Mouse (Mus musculus) brown adipose tissue, adult 24 weeks (tissue): Measurements from ENCODE around the gene Spaca7. TPM values are rescaled to one million over a fixed set of nuclear protein-coding genes. Genes with fewer than 3 reads are reported as not detected.
"Not testable (repeated sequence)": the region's sequence is repeated elsewhere in the genome, so short reads cannot be mapped to it uniquely, and the experiment has no call there.

ENCODE experiments used
- H3K27ac ChIP-seq: fragments of 200-500 bp; replicated peaks from 2 replicates; pipeline ENCODE4 v1.5.1; 2012; ENCODE audit warnings: low read depth, mild to moderate bottlenecking, low read length
- H3K4me1 ChIP-seq: fragments of 200-500 bp; 2 replicates; pipeline ENCODE4 v1.6.1; 2012; ENCODE audit warnings: low read length, mixed read lengths; ENCODE audit not compliant: control insufficient read depth, insufficient read depth, insufficient read length
- H3K4me3 ChIP-seq: fragments of 200-500 bp; 2 replicates; pipeline ENCODE4 v1.5.1; 2012; ENCODE audit warnings: low read depth, mild to moderate bottlenecking, low read length, moderate library complexity; ENCODE audit not compliant: insufficient read depth
- polyA plus RNA-seq: library from polyadenylated mRNA; stranded (reverse); fragments of >200 nt; gene quantifications from 2 replicates; pipeline ENCODE4 v1.2.4, GENCODE M21; 2012; ENCODE audit not compliant: missing spikeins, insufficient read depth, insufficient read length

Gene Spaca7
- polyA plus RNA-seq, 1 experiment: not detected

- Histone ChIP-seq H3K27ac (no peak overlapping the region), H3K4me1 (no peaks in the 10 kb centered on the region), H3K4me3 (no peak overlapping the region)
These were observed 6.3 kb upstream of the Spaca7 start for GRCm38 (mm10) chr8:12566509-12566908.

- Histone ChIP-seq H3K4me3 (no peak overlapping the region), H3K27ac (no peak overlapping the region), H3K4me1 (no peaks in the 10 kb centered on the region)
These were observed 3.2 kb downstream of the Spaca7 start for GRCm38 (mm10) chr8:12576003-12576402.

GRCm38 (mm10) chr8:12576739-12577138 lies 3.9 kb downstream of the Spaca7 start:
- no peaks in the 10 kb centered on the region for H3K4me1 ChIP-seq
- no peak overlapping the region for H3K27ac ChIP-seq
- no peak overlapping the region for H3K4me3 ChIP-seq

GRCm38 (mm10) chr8:12579339-12579999 lies 6.6 kb downstream of the Spaca7 start:
- H3K27ac ChIP-seq, H3K4me3 ChIP-seq, H3K4me1 ChIP-seq: not testable (repeated sequence)

- Histone ChIP-seq H3K27ac (no peak overlapping the region), H3K4me3 (no peak overlapping the region)
These were observed 11.0 kb downstream of the Spaca7 start for GRCm38 (mm10) chr8:12583785-12584184.

GRCm38 (mm10) chr8:12607223-12607622 lies 34.4 kb downstream of the Spaca7 start:
- H3K4me3 ChIP-seq: no peak overlapping the region
- H3K4me1 ChIP-seq: no peaks in the 10 kb centered on the region
- no peak overlapping the region for H3K27ac ChIP-seq

More at GRCm38 (mm10) chr8:12583785-12584184, 11.0 kb downstream of the Spaca7 start:
- no peaks in the 10 kb centered on the region for H3K4me1 ChIP-seq

- no peaks in the 10 kb centered on the region for H3K4me1 ChIP-seq
- no peak overlapping the region for H3K4me3 ChIP-seq
- no peak overlapping the region for H3K27ac ChIP-seq
These were observed 36.0 kb downstream of the Spaca7 start for GRCm38 (mm10) chr8:12608810-12609209.

GRCm38 (mm10) chr8:12609752-12610449 lies 37.1 kb downstream of the Spaca7 start:
- Histone ChIP-seq H3K4me1 (no peaks in the 10 kb centered on the region), H3K4me3 (no peak overlapping the region), H3K27ac (no peak overlapping the region)

GRCm38 (mm10) chr8:12613201-12613600 lies 40.4 kb downstream of the Spaca7 start:
- H3K4me3 ChIP-seq: no peak overlapping the region
- H3K4me1 ChIP-seq: no peaks in the 10 kb centered on the region

GRCm38 (mm10) chr8:12617369-12617768 lies 44.5 kb downstream of the Spaca7 start:
- not testable (repeated sequence) for H3K4me1 ChIP-seq, H3K4me3 ChIP-seq, H3K27ac ChIP-seq

More at GRCm38 (mm10) chr8:12613201-12613600, 40.4 kb downstream of the Spaca7 start:
- no peak overlapping the region for H3K27ac ChIP-seq

GRCm38 (mm10) chr8:12621550-12622222 lies 48.9 kb downstream of the Spaca7 start:
- Histone ChIP-seq H3K4me3 (no peak overlapping the region), H3K27ac (no peak overlapping the region), H3K4me1 (no peaks in the 10 kb centered on the region)

- Histone ChIP-seq H3K27ac (no peak overlapping the region), H3K4me3 (no peak overlapping the region), H3K4me1 (no peaks in the 10 kb centered on the region)
These were observed 53.1 kb downstream of the Spaca7 start for GRCm38 (mm10) chr8:12625890-12626289.

GRCm38 (mm10) chr8:12629079-12629478 lies 56.2 kb downstream of the Spaca7 start:
- H3K4me3 ChIP-seq: no peak overlapping the region
- no peaks in the 10 kb centered on the region for H3K4me1 ChIP-seq
- no peak overlapping the region for H3K27ac ChIP-seq

GRCm38 (mm10) chr8:12635366-12635765 lies 62.5 kb downstream of the Spaca7 start:
- H3K4me3 ChIP-seq: no peak overlapping the region
- H3K4me1 ChIP-seq: no peaks in the 10 kb centered on the region
- H3K27ac ChIP-seq: no peak overlapping the region

GRCm38 (mm10) chr8:12638446-12638845 lies 65.6 kb downstream of the Spaca7 start:
- no peak overlapping the region for H3K4me3 ChIP-seq
- H3K27ac ChIP-seq: no peak overlapping the region
- H3K4me1 ChIP-seq: no peaks in the 10 kb centered on the region
